Comparison of ENCODE assay signal across 15 mouse cellular contexts in the genomic region with DNA sequence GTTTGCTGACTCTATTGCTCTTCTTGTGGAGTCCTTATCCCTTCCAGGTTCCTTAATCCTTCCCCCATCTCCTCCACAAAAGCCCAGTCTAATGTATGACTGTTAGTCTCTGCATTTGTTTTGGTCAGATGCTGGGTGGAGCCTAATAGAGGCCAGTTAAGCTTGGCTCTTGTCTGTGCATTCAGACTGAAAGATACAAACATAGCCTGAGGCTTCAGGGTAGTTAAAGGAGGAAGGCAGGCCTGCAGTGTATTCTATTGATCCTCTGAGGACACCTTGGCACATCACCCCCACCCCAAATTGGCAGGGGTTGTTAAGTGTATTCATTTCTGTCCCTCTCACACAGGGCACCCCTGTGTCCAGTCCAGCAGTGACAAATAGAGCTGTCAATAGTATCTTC.
"Had no signal": no experiment of that assay in that cellular context is flagged by ENCODE, and none has a peak within 500 bp of the region (broad histone marks: within the 10 kb centered on the region; RNA-seq: fewer than 3 reads in every experiment).

No protein-coding gene starts in this region.

- DNase-seq: heart, postnatal 10 days; heart, postnatal 14 days; heart, postnatal 36 days; heart, postnatal 4 days; kidney, adult 11 months; kidney, adult 18-20 months; kidney, adult 2 months; kidney, adult 8-10 months; kidney, adult 9 months; kidney, postnatal 14 days; kidney, postnatal 25 days; kidney, postnatal 36 days; kidney, postnatal 4 days; layer of hippocampus, adult 9-11 months; layer of hippocampus, postnatal 36 days had no signal
